Mouse (Mus musculus) embryo, embryonic 10 days (tissue): ENCODE results near the gene Mdm1.
A peak's percentile ranks its signal among the peaks of the same experiment; 100 is the strongest.
"Not testable (repeated sequence)": the region's sequence is repeated elsewhere in the genome, so short reads cannot be mapped to it uniquely, and the experiment has no call there.

Source experiments
- DNase-seq: peaks from one replicate; pipeline ENCODE4 v3.0.0-alpha.2; 2015; ENCODE audit warnings: low spot score

Gene Mdm1

GRCm38 (mm10) chr10:118122441-118123162 is 19.0 kb upstream of the Mdm1 start:
- DNase-seq = no peak

DNA sequence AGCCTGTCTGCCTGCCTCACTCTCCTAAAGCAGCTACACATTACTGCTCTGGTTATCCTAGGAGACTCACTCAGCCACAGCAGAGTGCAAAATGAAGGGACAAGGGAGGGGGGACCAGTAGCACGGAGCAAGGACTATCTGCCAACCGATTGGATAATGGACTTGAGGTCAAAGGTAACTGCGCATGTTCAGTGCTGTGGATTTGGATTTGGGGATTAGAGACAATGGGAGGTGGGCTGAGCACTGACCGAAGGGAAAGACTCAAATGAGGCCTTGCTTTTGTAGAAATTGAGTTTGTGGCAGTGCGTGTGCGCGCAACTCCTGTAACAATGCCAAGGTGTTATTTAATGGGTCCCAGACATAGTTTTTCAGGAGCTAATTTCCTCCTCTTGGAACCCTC is 16.4 kb upstream of the Mdm1 start:
- no peak for DNase-seq

- no peak for DNase-seq
These were observed 15.7 kb upstream of the Mdm1 start for GRCm38 (mm10) chr10:118125776-118126445.

GRCm38 (mm10) chr10:118129001-118129682 is 12.5 kb upstream of the Mdm1 start:
- DNase-seq = no peak

DNA sequence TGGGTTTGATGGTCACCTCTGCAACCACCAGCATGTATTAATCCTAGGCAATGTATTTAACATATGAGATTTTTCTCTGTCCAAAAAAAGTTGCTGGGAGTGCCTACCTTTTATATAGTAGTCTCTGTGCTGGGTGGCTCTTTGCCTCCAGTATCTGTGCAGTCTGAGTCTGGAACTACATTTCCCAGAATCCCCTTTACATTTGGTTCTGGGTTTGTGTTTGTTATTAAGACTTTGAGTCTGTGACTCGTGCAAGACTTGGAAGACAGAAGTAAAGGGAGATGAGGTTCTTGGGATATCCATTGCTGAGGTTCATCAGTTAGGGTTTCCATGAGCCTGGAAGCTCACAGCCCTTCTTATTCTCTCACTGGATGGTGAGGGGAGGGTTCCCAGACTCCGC is 11.6 kb upstream of the Mdm1 start:
- no peak for DNase-seq

DNA sequence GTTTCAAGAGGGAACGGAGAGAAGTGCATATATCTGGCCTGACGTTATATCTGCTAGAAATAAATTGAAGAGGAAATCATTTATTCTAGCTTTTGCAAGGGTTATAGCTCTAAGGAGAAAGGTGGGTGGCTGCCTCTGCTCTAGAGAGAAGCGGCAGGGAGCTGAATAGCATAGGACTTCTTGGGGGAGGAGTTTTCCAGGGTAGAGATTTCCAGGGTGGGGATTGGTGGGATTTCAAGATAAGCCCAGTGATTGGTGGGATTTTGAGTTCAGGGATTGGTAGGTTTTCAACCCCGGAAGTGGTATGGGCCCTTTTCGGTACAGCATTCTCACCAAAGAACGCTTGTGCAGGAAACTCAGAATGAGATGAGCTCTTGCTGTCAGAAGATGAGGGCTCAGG is 8.6 kb upstream of the Mdm1 start:
- no peak for DNase-seq

DNA sequence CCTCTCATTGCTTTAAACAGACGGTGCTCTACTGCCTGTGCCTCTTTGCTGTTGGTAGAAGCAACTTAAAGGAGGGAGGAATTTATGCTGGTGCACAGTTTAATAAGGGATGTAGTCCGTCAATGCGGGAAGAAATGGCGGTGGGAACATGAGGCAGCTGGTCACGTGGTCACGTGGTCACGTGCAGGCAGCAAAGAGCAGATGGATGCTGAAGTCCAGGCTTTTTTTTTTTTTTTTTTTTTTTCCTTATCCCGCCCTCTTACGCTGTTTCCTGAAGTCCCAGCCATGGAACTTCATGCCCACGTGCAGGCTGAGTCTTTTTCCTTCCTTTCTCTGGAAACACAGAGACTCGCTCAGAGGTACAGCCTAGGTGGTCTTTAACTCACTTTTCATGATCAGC is 3.1 kb upstream of the Mdm1 start:
- no peak for DNase-seq

- DNase-seq = no peak
These were observed 1.6 kb upstream of the Mdm1 start for GRCm38 (mm10) chr10:118139837-118140570.

DNA sequence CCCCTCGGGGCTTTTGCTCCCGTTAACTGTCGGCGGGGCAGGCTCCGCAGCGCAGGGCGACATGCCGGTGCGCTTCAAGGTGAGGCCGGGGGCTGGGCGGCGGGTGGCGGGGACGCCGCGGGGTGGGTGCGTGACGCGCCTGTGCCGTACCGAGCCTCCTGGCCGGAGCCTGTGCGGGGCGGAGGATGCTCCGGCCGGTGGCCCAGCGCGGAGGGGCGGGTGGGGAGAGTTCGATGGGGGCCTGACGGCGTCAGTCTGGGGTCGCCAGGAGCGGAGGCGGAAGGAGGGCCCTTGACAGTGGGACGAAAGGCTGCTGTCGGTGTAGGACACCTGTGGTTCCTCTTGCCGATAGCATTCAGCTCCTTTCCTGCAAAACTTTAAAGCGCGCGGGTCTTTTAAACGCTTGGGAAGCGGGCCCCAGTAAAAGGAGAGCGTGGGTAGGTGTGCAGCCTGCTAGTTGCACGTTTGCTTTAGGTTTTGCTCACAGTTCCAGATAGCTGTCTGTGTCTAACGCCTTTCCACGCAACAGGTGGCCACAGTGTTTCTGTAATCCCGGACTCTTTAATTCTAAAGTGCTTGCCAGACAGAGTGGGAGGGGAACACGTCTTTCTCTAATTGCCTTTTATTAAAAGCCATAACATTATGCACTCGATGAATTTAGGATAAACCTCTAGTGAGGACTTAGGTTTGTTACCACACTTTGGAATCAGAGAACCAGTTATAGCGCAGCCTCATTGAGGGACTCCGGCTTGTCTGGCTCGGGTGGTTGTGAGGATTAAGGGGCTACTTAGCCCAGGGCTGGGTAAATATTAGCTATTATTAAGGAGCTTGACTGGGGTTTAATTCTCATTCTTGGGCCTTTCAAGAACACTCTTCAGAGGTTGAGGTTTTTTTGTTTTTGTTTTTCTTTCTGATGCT is 532 bp downstream of the Mdm1 start:
- DNase-seq = no peak

- DNase-seq = no peak
These were observed 7.8 kb downstream of the Mdm1 start for GRCm38 (mm10) chr10:118149381-118149780.

DNA sequence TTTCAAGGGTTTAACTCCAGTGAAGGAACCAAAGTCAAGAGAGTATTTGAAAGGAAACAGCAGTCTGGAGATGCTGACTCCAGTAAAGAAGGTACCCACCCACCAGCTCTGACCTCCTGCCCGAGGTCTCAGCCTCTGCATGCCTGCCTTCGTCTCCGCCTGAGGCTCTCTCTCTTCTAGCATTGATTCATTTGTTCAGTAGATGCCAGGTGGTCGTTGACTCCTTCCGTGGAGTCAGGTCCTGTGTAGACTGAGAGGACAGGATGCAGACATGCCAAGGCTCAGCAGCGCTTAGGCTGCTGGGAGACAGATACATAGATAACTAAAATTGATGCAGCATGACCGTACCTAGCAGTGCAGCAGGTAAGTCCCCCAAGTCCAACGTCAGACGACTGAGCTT is 9.3 kb downstream of the Mdm1 start:
- no peak for DNase-seq

- DNase-seq = peak; percentile 19
These were observed 14.3 kb downstream of the Mdm1 start for GRCm38 (mm10) chr10:118155932-118156331.

GRCm38 (mm10) chr10:118161131-118161530 is 19.5 kb downstream of the Mdm1 start:
- DNase-seq = no peak

DNA sequence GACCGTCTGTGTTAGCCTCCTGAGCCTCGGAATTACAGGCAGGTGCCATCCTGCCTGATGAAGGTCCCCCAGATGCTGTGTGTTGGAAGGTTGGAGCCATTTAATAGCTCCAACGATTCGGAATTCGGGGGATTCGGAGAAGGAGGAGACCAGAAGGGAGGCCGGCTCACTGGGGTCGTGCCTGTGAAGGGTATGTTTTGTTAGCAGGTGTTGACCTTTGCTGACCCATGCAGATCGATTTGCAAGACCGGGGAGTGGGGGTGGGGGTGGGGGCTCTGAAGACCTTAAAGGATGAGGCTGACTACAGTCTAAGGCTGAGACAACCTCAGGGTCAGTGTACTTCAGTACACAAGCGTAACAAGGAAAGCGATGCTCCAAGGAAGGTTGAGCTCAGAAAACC is 27.6 kb downstream of the Mdm1 start:
- peak; percentile 13 for DNase-seq

DNA sequence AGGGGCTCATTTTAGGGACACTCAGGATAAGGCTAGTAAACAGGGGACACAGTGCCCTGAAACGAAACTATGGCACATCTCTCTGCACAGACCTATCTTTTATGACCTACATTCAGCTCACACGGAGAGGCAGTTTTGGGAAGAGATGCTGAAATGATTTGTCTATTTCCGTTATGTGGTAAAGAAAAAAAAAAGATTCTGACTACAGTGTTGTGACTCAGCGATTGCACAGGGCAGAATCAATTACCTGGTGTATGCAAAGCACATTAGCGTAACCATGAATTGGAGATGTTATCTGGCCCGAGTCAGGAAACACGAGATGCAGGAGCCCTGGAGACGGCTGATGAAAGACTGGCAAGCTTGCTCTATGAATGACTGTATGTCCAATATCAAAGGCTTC is 30.8 kb downstream of the Mdm1 start:
- no peak for DNase-seq

DNA sequence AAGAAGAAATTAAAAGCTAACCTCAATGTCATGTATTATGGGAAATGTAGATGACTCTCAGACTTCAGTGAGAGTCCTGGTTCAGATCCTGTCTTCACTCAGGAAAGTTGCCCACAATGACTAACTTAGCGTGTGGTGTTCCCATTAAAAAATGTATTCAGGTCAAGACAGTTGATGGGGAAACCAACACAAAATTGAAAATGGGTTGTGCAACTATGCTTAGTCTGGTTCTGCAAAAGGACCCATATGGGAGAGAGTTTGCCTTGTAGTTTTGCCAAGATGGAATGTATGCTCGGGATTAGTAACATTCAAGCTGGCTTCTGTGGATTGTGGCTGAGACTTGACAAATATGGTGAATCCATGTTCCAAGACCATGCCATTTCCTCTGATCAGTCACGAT is 31.3 kb downstream of the Mdm1 start:
- DNase-seq = no peak

- not testable (repeated sequence) for DNase-seq
These were observed 33.9 kb downstream of the Mdm1 start for GRCm38 (mm10) chr10:118175542-118175941.

GRCm38 (mm10) chr10:118178735-118179151 is 37.1 kb downstream of the Mdm1 start:
- DNase-seq = no peak

DNA sequence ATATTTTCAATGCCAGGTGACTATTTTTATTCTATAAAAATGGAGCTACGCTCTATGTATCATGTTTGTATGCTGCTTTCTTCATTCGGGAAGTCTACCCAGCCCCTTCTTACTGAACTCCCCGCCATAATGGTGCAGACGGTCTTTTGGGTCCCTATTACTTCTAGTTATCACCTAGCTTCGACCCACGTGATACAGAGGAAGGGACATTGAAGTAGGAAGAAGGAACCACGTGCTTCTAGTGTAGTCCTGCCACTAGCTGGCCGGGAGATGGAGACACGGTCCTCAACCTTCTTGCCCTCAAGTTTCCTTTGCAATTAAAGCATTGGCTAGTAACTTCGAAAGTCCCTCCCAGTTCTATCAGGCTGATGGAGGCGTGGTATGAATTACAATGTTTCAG is 37.7 kb downstream of the Mdm1 start:
- no peak for DNase-seq

- DNase-seq = peak; percentile 7
These were observed 53.5 kb downstream of the Mdm1 start for GRCm38 (mm10) chr10:118195150-118195549.

- DNase-seq = no peak
These were observed 63.0 kb downstream of the Mdm1 start, which contains the start of gene Il22 for GRCm38 (mm10) chr10:118204642-118205041. Gene Il22 (plus strand): TSS chr10:118204942.
